Mouse (Mus musculus) fibroblast of lung, adult 2 months (primary cell): ENCODE results near the gene 2410131K14Rik.
A peak's percentile ranks its signal among the peaks of the same experiment; 100 is the strongest.

ENCODE experiments used
- DNase-seq: peaks from one replicate; pipeline ENCODE4 v3.0.0-alpha.2; 2011; ENCODE audit warnings: low read depth

Gene 2410131K14Rik

GRCm38 (mm10) chr5:118261181-118261580 lies 16.2 kb downstream of the 2410131K14Rik start:
- no peak for DNase-seq

DNA sequence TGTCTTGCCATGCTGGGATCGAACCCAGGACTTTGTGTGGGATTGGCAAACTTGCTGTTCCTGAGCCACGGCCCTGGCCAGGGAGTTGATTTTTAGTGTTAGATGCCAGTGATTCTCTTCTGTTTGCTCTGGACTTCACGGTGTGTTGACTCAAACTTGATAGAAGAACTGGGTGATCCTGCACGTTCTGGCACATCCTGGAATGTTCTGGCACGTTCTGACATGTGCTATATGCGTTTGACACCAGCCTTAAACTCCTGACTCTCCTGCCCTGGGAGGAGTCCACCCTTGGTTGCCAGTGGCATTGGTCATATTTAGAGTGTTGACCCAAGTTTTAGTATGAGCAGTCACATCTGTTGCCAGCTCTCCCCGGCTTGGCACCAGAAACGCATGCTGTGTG lies 17.4 kb downstream of the 2410131K14Rik start:
- no peak for DNase-seq

GRCm38 (mm10) chr5:118264279-118264678 lies 19.3 kb downstream of the 2410131K14Rik start:
- DNase-seq, result no peak

DNA sequence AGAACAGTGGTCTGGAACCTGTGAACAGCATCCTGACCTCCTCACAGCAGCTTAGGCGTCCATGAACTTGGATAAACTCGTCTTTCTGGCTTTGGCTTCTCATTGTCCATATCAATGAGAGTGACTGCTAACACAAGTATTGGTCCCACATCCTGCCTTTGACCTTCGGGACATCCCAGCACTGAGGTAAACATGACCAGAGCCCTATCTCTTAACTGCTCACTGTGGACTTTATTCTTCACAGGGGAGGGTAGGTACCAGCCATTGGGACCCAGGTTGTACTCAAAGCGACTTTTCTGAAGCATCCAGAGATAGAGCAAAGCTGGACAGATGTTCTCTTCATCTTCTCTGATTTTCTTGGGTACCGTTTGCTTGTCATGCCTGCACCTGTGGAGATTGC lies 20.3 kb downstream of the 2410131K14Rik start:
- no peak for DNase-seq

DNA sequence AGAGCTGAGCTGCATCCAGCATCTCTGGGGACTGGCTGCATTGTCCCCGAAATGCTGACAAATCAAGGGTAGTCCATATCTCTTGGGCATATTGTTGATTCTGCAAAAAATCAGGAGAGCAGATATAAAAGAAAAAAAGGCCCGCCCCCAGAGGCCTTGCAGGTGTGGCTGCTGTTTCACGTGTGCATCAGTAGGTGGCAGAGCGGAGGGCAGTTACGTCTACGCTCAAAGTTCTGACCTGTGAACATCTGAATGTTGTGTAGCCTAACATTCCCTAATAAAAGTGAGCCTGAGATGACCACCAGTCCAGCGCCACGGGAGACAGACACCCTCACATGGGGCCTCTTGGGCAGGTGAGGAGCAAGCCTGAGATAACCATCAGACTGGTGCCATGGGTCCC lies 21.3 kb downstream of the 2410131K14Rik start:
- DNase-seq, result no peak

GRCm38 (mm10) chr5:118268987-118269386 lies 24.0 kb downstream of the 2410131K14Rik start:
- DNase-seq, result peak; percentile 81

GRCm38 (mm10) chr5:118271449-118272110 lies 26.6 kb downstream of the 2410131K14Rik start:
- no peak for DNase-seq

GRCm38 (mm10) chr5:118273446-118273845 lies 28.4 kb downstream of the 2410131K14Rik start:
- no peak for DNase-seq

DNA sequence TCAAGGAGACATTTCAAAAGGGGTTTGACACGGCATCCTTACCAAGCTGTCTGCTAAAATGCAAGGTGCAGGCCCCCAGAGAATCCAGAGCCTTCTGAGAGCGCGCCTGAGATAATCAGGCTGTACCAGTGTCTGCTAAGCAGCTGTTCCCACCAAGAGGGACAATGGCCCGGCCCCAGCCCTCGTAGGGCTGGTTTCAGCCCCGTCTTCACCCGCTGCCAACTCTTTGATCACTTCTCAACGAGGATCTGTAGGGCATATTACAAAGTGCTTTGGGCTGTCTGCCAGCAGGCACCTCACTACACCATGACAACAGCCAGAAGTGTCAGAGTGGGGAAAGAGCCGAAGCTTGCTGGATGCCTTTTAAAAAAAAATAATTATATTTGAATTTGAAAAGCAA lies 29.5 kb downstream of the 2410131K14Rik start:
- DNase-seq, result no peak

DNA sequence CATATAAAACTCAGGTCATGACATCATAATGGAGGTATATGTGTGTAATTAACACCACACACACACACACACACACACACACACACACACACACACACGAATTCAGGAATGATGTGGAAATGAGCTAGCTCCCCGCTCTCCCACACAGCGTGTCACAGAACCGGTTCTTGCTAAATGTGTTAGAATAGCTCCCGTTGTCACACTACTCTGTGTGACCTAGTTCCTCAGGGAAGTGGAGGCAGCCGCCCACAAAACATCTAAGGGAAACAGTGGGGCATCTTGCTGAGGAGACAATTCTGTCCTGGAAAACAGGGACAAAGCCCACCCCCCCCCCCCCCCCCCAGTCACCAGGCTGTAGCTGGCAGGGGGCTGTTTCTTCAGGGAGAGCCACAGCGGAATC lies 31.3 kb downstream of the 2410131K14Rik start:
- no peak for DNase-seq

DNA sequence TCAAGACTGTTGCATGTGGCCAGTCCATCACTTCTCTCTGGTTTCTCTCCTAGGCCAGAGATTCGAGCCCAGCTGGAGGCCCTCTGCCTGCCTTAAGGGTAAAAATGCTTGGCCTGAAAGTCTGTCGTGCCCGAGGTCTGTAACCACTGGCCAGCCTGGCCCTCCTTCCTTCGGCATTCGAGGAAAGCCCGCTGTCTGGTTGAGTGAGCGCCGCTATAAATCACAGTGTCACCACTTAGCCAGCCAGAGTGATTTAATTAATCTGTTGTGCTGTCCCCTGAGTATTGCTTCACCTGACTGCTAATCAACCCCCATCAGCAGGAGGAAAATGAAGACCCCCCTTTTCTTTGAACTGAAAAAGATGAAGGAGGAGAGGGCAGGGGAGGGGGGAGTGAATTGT lies 31.7 kb downstream of the 2410131K14Rik start:
- DNase-seq, result no peak

- no peak for DNase-seq
Observed at GRCm38 (mm10) chr5:118277741-118278495, 32.9 kb downstream of the 2410131K14Rik start.

- DNase-seq, result no peak
Observed at GRCm38 (mm10) chr5:118291453-118291852, 46.4 kb downstream of the 2410131K14Rik start.

DNA sequence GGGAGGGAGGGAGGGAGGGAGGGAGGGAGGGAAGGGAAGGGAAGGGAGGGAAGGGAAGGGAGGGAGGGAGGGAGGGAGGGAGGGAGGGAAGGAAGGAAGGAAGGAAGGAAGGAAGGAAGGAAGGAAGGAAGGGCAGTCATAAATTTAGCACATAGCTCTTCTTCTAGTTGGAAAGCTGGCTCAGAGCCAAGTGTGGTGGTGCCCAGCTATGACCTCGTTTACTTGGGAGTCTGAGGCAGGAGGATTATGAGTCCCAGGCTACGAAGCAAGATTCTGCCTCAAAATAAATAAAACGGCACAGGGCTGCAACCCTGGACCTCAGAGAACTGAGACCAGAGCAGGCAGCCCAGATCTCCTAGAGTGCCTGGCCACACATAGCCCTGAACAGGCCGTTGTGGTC lies 47.4 kb downstream of the 2410131K14Rik start:
- DNase-seq, result no peak

- DNase-seq, result peak; percentile 95
Observed at GRCm38 (mm10) chr5:118294086-118294864, 49.2 kb downstream of the 2410131K14Rik start.

GRCm38 (mm10) chr5:118294865-118295258 lies 49.8 kb downstream of the 2410131K14Rik start:
- DNase-seq, result no peak

DNA sequence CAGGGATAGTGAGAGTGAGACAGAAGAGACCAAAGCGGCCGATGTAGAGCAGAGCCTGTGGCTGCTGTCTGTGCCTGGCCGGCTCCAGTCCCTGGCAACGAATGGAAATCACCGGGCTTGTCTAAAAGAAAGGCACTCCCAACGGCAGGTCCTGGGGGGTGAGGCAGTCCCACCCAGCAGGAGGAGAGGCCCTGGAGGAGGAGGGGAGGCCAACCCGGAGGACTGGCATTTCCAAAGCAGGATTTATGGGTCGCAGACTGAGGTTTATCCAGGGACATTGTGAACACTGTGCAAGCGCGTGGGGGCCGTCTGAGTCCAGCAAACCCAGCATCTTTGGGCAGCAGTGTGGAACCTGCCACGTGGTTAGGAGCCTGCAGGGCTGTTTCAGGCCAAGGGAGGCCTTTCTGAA lies 52.3 kb downstream of the 2410131K14Rik start:
- no peak for DNase-seq

DNA sequence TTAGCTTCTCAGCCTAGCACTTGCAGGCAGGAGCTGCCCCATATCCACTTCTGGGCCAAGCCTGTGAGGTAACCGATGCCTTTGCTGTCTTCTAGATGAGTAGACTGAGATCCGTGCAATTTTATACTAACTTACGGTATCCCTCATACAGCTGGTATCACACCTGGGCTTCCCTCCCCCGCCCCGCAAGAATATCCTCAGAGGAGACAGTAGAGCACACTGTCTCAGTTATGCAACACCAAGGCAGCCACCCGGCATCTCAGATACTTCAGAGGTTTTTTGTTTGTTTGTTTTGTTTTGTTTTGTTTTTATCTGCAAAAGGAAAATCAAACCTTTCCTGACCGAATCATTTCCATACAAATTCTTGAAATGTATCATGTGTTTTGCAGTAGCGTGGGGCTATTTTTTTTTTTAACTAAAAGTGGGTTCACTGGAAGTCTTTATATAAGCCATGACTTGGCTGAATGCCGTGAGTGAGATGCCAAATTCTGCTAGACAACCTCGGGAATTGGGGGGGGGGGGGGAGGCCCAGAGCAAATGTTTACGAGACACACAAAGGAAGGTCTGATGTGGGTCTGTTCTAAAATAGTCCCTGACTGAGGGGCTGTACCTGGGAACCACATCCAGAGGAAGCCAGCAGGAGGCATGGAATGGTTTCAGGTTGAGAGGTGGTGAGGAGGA lies 54.8 kb downstream of the 2410131K14Rik start:
- no peak for DNase-seq

GRCm38 (mm10) chr5:118302466-118303155 lies 57.6 kb downstream of the 2410131K14Rik start:
- no peak for DNase-seq

- DNase-seq, result no peak
Observed at GRCm38 (mm10) chr5:118304970-118305618, 60.1 kb downstream of the 2410131K14Rik start.

GRCm38 (mm10) chr5:118310389-118310788 lies 65.4 kb downstream of the 2410131K14Rik start:
- DNase-seq, result no peak
